In the genomic region with DNA sequence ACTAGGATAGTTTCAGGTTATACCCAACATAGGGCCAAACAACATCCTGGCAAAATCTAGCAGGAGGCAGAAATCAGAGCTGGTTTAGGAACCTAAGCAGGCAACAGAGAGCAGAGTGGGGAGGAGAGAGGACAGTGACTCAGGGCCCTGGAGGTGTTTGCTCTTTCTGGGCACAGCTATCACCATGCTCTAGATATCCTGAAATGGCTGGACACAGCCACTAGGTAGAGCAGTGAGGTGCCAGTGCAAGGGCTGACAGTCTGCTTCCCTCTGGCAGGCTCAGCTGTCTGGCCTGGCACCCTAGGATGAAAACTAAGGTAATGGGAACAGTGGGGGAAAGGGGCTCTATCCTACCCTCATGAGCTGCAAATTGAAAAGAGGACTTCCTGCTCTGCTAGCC, we compare ENCODE assay signal across 23 mouse cellular contexts. TPM values are rescaled to one million over a fixed set of nuclear protein-coding genes. Genes with fewer than 3 reads are reported as not detected.
DNase-seq lines count a peak whose midpoint lies in the region; ATAC-seq and TF ChIP-seq lines count a peak whose summit lies in the region.
"Had no signal": no experiment of that assay in that cellular context is flagged by ENCODE, and none has a peak within 500 bp of the region (broad histone marks: within the 10 kb centered on the region; RNA-seq: fewer than 3 reads in every experiment).

No protein-coding gene starts in this region.

- H3K27me3 ChIP-seq in heart, embryonic 13.5 days (replicated peaks): no peaks in the 10 kb centered on the region
- no peaks in the 10 kb centered on the region for H3K27me3 ChIP-seq in lung, embryonic 14.5 days (ENCODE audit: insufficient read depth, low read length)
- H3K27me3 ChIP-seq: hindbrain, embryonic 12.5 days; limb, embryonic 13.5 days; liver, embryonic 13.5 days; lung, embryonic 15.5 days; neural tube, embryonic 13.5 days had no signal

- no peak overlapping the region for H3K4me2 ChIP-seq in heart, embryonic 13.5 days
- no peak overlapping the region for H3K4me2 ChIP-seq in lung, embryonic 14.5 days
- H3K4me2 ChIP-seq: hindbrain, embryonic 12.5 days; limb, embryonic 13.5 days; liver, embryonic 13.5 days; lung, embryonic 15.5 days; neural tube, embryonic 13.5 days had no signal

- no peak for DNase-seq in heart, postnatal 4 days
- DNase-seq in lung, embryonic 14.5 days: no peak
- no peak for DNase-seq in lung, postnatal 4 days
- DNase-seq in right cerebral cortex, adult 18-20 months: no peak
- DNase-seq in left cerebral cortex, postnatal 4 days: no peak
- DNase-seq: adrenal gland, postnatal 36 days; cerebellum, adult 9-10 months; kidney, postnatal 36 days; liver, embryonic 13.5 days; lung, postnatal 36 days; retina, postnatal 1 day; thymus, postnatal 14 days had no signal

- intact Hi-C loops in left cerebral cortex, postnatal 4 days (cut with DNase I): no loop called here

- no peak for ATAC-seq in heart, embryonic 13.5 days (ENCODE audit: extremely low read depth, insufficient number of reproducible peaks, low FRiP score, low TSS enrichment)
- no peak for ATAC-seq in lung, embryonic 14.5 days (ENCODE audit: insufficient read depth)
- ATAC-seq in common myeloid progenitor, adult 5-6 weeks (replicated peaks; ENCODE audit: low read depth, poor library complexity, severe bottlenecking): peak; percentile 50
- ATAC-seq: inflammation-experienced regulatory T-cells, adult 6 months; midbrain, embryonic 16.5 days had no signal

- H3K4me3 ChIP-seq in heart, embryonic 13.5 days: no peak overlapping the region
- no peak overlapping the region for H3K4me3 ChIP-seq in lung, embryonic 14.5 days (ENCODE audit: low read depth, low read length)
- H3K4me3 ChIP-seq: forebrain, embryonic 10.5 days; hindbrain, embryonic 12.5 days; limb, embryonic 13.5 days; liver, embryonic 13.5 days; lung, embryonic 15.5 days; midbrain, embryonic 10.5 days; myocyte; neural tube, embryonic 13.5 days had no signal

- no peaks in the 10 kb centered on the region for H3K9me3 ChIP-seq in heart, embryonic 13.5 days
- no peaks in the 10 kb centered on the region for H3K9me3 ChIP-seq in lung, embryonic 14.5 days (ENCODE audit: low read depth, low read length)
- H3K9me3 ChIP-seq: hindbrain, embryonic 12.5 days; limb, embryonic 13.5 days; liver, embryonic 13.5 days; lung, embryonic 15.5 days; neural tube, embryonic 13.5 days had no signal

- H3K9ac ChIP-seq in heart, embryonic 13.5 days: 0 out of 2 replicates have a peak overlapping the region, but pooled peaks have one; percentile 24
- H3K9ac ChIP-seq in lung, embryonic 14.5 days: no peak overlapping the region
- H3K9ac ChIP-seq: hindbrain, embryonic 12.5 days; limb, embryonic 13.5 days; liver, embryonic 13.5 days; lung, embryonic 15.5 days; neural tube, embryonic 13.5 days had no signal

- peaks cover 31% of the 10 kb centered on the region for H3K36me3 ChIP-seq in heart, embryonic 13.5 days
- H3K36me3 ChIP-seq in lung, embryonic 14.5 days (ENCODE audit: insufficient read depth): peaks cover 31% of the 10 kb centered on the region

- H3K4me1 ChIP-seq in heart, embryonic 13.5 days: 0 out of 2 replicates have a peak, but pooled peaks cover 4% of the 10 kb centered on the region
- H3K4me1 ChIP-seq in lung, embryonic 14.5 days (ENCODE audit: insufficient read depth): no peaks in the 10 kb centered on the region
- H3K4me1 ChIP-seq: hindbrain, embryonic 12.5 days; limb, embryonic 13.5 days; lung, embryonic 15.5 days; neural tube, embryonic 13.5 days had no signal

- 0 out of 2 replicates have a peak, but pooled peaks have one; percentile 10 for TF ChIP-seq CTCF in lung, embryonic 14.5 days (IDR thresholded peaks at IDR 0.05; ENCODE audit: low read depth)

- no peak overlapping the region for H3K27ac ChIP-seq in heart, embryonic 13.5 days (replicated peaks)
- no peak overlapping the region for H3K27ac ChIP-seq in lung, embryonic 14.5 days (ENCODE audit: low read depth)
- H3K27ac ChIP-seq: forebrain, embryonic 10.5 days; hindbrain, embryonic 12.5 days; limb, embryonic 13.5 days; liver, embryonic 13.5 days; lung, embryonic 15.5 days; midbrain, embryonic 10.5 days; neural tube, embryonic 13.5 days had no signal

RNA-seq across cellular contexts. Expression of gene Cox8a, which starts 6.1 kb away (rescaled TPM):
- 1,676 and 1,958 TPM in 2 replicates for polyA plus RNA-seq in heart, embryonic 13.5 days (2015; fragmentation: Nextera tagmentation; extraction: Ambion mirVana)
- 100 to 1,000 TPM; 836 to 917 TPM for total RNA-seq in heart, postnatal 4 days (2021)
- polyA plus RNA-seq in lung, embryonic 14.5 days (2014; fragmentation: Nextera tagmentation; extraction: Ambion mirVana): 917 and 922 TPM in 2 replicates
- 385 and 388 TPM in 2 replicates for total RNA-seq in common myeloid progenitor, adult 5-6 weeks (2017)
- 100 to 1,000 TPM; 469 to 499 TPM for total RNA-seq in left cerebral cortex, postnatal 4 days (2021)

RNA-seq across cellular contexts. Expression of gene Otub1, which starts 17.4 kb away (rescaled TPM):
- 147 and 160 TPM in 2 replicates for polyA plus RNA-seq in heart, embryonic 13.5 days (2015; fragmentation: Nextera tagmentation; extraction: Ambion mirVana)
- 100 to 1,000 TPM; 111 to 112 TPM for total RNA-seq in heart, postnatal 4 days (2021)
- 206 and 221 TPM in 2 replicates for polyA plus RNA-seq in lung, embryonic 14.5 days (2014; fragmentation: Nextera tagmentation; extraction: Ambion mirVana)
- 68.3 and 73.2 TPM in 2 replicates for total RNA-seq in common myeloid progenitor, adult 5-6 weeks (2017)
- 100 to 1,000 TPM; 181 TPM for total RNA-seq in left cerebral cortex, postnatal 4 days (2021)

RNA-seq across cellular contexts. Expression of gene Naa40, which starts 17.5 kb away (rescaled TPM):
- polyA plus RNA-seq in heart, embryonic 13.5 days (2015; fragmentation: Nextera tagmentation; extraction: Ambion mirVana): 51.0 and 52.1 TPM in 2 replicates
- total RNA-seq in heart, postnatal 4 days (2021): 10 to 100 TPM; 34.3 to 36.9 TPM
- 64.9 and 65.8 TPM in 2 replicates for polyA plus RNA-seq in lung, embryonic 14.5 days (2014; fragmentation: Nextera tagmentation; extraction: Ambion mirVana)
- total RNA-seq in common myeloid progenitor, adult 5-6 weeks (2017): 31.5 and 39.4 TPM in 2 replicates
- 10 to 100 TPM; 45.6 to 49.9 TPM for total RNA-seq in left cerebral cortex, postnatal 4 days (2021)

RNA-seq across cellular contexts. Expression of gene Rcor2, which starts 43.6 kb away (rescaled TPM):
- 12.7 and 16.5 TPM in 2 replicates for polyA plus RNA-seq in heart, embryonic 13.5 days (2015; fragmentation: Nextera tagmentation; extraction: Ambion mirVana)
- total RNA-seq in heart, postnatal 4 days (2021): 10 to 100 TPM; 19.0 to 19.2 TPM
- polyA plus RNA-seq in lung, embryonic 14.5 days (2014; fragmentation: Nextera tagmentation; extraction: Ambion mirVana): 6.0 and 7.9 TPM in 2 replicates
- total RNA-seq in common myeloid progenitor, adult 5-6 weeks (2017): 5.9 and 9.0 TPM in 2 replicates
- total RNA-seq in left cerebral cortex, postnatal 4 days (2021): 10 to 100 TPM; 29.7 to 30.4 TPM
- polyA plus RNA-seq: inflammation-experienced regulatory T-cells, adult 6 months had no signal
